Mouse (Mus musculus) testis, postnatal 14 days (tissue): ENCODE measurements around the gene Paf1.

Source experiments
- DNase-seq: peaks from one replicate; pipeline ENCODE4 v3.0.0; 2021; ENCODE audit warnings: low spot score

Gene Paf1

DNA sequence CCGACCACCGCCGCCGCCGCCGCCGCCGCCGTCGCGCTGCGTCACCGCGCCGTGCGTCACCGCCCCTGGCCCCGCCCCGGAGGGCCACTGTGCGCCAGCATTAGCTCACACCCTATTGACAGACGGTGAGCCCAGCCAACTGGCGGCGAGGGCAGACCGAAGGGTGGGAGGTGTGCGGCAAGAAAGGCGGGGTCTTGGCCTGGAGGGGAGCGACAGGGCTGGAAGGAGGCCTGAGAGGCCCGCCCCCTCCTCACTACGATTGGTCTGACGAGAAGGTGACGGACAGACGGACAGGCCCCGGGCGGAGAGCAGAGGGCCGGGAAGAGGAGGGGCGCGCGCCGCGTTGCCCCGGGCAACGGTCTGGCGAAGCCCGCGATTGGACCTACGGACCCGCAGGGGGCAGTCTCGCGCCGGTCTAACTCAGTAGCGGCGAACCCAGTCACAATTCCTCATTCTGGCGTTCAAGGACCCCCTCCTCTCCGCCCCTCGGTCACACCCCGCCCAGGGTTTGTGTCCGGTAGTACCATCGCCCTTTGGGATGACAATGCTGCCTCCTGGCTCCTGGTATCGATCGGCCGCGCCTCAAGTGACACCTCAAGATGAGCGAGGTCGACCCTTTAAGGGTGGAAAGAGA is 43.6 kb downstream of the Paf1 start:
- DNase-seq: peak; percentile 100

DNA sequence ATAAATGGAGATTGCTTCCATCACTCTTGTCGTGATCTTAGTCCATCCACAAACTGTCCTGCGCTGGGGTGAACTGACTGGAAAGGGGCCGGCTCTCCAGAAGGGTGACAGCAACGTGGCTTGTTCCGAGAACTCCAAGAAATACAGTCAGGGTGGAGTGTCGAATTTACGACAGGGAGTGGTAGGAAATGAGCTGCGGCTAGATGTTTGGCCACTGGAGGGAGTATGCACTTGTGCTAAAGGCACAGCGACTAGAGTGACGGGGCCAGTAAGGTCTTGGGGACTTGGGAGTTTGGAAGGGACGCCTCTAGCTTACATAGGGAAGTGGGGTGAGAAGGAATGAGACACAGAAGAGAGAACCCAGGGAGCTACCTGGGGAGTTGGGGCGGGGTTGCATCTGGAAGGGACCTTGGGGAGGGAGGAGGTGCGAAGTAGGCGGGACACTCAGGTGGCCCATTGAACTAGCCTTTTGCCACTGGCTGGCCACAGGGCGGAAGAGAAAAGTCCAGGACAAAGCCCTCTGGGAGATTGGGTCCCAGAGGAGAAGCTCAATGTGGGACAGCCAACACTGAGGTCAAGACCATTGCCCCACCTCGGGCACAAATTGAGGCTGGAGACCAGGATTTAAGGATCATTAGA is 44.3 kb downstream of the Paf1 start, which contains the start of gene Gmfg:
Gmfg (plus strand) TSS at position 516 of the 639 bp plus-strand sequence.
- peak; percentile 77 for DNase-seq

DNA sequence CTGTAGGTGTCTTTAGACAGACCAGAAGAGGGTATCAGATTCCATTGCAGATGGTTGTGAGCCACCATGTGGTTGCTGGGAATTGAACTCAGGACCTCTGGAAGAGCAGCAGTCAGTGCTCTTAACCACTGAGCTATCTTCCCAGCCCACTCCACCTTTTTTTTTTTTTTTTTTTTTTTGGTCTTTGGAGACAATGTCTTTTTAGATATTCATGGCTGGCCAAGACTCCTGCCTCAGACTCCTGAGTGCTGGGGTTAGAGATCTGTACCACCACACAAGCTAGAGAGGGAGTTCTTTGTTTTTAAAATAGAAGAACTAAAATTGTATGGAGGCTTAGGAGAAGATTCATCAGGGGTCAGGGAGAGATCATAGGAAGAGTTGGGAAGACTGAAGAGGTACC is 45.2 kb downstream of the Paf1 start:
- DNase-seq: no peak

DNA sequence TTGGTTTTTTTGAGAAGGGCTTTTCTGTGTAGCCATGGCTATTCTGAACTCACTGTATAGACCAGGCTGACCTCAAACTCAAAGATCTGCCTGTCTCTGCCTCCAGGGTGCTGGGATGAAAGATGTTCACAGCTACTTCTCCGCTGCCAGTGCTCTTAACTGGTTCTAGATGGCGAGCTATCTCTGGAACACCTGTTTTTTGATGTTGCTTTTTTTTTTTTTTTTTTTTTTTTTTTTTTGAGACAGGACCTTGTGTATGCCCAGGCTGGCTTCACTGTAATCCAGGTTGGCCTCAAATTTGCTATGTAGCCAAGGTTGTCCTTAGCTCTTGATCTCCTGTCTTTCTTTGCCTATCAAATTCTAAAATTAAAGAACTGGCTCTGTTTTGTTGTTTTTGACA is 46.0 kb downstream of the Paf1 start:
- DNase-seq: no peak

DNA sequence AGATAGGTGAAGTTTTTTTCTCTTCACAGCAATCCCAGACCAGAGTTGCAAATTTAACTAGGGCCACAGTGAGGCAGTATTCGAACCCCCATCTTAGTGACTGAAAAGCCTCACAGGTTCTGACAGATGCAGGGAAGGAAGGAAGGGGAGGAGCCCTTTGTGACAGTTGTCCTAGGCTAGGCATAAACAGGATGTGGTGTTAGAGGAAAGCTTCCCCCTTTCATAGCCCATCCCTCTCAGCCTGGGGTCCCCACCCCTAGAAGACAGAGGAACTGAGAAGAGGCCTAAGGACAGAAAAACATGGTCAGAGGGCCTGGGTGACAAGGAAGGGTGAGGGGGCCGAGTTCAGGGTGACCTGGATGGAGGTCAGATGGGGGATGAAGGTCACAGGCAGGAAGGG is 48.0 kb downstream of the Paf1 start:
- no peak for DNase-seq

DNA sequence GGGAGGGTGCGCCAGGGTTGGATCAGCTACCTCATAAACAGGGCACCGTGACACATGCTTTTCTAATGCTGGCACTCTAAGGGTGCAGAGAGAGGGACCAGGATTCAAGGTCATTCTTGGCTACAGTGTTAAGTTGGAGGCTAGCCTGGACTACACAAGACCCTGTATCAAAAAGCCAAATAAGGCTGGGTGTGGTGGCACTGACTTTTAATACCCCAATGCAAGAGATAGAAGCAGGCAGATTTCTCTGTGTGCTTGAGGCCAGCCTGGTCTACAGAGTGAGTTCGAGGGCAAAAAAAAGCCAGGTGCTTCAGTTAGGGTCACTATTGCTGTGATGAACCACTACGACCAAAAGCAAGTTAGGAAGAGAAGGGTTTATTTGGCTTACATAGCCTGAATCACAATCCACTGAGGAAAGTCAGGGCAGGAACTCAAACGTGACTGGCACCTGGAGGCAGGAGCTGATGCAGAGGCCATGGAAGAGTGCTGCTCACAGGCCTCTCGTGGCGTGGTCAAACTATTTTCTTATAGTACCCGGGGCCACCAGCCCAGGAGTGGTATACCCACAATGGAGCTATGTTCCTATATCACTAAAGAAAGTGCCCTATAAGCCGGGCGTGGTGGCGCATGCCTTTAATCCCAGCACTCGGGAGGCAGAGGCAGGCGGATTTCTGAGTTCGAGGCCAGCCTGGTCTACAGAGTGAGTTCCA is 49.2 kb downstream of the Paf1 start:
- no peak for DNase-seq

DNA sequence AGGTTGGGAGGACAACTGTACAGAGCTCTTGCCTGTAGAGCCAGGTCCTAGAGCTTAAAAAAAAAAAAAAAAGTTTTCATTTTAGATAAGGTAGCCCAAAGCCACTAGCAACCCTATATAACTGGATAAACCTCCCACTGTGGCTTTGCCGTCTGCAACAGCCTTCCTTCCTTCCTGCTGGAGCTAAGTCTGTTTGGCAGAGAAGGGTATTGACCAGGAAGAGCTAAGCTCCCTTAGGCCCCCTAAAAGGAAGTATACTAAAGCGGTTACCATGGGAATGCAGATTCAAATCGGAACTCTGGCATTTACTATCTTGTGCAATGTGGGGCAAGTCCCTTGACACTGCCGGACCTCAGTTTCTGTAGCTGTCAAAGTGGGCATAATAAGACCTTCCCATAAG is 49.9 kb downstream of the Paf1 start:
- no peak for DNase-seq

DNA sequence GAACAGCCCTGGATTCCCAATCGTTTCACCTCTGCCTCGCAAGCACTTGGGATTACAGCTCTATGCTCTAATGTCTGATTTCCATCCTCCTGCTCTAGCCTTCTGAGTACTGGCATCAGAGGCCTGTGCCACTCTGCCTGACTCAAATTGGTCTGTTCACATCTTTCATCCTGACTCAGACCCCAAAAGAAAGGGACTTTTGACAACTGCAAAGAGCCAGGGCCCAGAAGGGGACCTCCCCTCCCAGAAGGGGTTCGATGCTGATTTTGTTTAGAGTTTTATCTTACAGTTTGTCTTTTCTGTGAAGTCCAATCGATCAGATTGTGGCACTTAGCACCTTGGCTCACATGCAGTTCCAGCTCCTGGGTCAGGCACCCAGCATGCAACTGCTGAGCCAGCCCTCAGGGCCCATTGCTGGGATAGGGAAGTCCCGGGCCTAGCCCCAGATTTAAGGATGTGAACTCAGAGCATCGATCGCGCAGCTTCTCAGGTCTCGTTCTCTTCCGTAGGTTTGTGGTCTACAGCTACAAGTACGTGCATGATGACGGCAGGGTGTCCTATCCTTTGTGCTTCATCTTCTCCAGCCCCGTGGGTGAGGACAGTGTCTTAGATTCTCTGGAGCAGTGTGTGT is 51.7 kb downstream of the Paf1 start:
- DNase-seq: no peak

DNA sequence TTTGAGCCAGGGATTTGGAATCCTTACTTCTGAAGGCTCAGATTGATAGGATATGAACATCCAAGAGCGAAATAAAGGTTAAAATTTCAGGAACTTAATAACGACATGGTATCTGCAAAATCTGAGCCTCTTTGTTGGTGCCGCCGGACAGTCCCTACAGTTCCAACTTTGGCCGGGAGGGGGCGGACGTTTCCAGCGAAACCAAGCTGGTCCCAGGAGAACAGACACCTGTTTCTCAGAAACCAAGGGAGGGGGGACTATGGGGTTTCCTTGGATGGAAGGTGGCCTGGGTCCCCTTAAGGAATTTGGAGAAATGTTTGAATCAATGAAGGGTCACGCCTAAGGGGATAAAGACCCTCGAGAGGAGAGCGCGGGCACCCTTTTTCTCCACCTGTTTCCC is 53.7 kb downstream of the Paf1 start:
- DNase-seq: peak; percentile 65

DNA sequence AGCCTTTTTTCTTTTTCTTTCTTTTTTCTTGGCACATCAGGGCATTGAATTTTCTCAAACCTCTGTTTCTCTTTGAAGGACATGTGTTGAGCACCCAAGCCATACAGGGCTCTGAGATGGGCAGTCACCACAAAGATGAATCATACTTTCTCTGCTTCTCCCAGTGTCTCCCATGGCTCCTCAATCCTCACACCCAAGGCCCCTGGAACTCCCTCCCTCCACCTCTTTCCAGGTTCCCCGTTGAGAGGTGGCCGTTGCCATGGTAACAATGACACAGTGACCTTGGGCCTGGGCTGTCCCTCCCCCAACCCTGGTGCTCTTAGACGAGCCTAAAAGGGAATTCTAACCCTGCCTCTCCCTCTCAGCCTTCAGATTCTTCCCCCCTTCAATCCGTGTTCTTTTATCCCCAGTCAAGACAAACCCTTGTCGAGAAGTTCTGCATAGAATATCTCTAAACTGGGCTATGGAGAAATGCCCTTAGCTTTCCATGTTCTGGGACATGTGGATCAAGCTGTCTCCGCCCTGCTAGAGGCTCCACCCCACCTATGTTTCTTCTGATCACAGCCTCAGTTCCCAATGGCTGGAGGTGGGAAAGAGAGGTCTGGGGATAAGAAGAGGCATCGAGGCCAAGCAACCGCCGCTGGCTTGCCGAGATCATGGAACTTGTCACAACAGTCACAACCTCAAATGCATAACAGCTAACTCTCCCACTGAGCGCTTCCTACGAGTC is 54.5 kb downstream of the Paf1 start:
- DNase-seq: no peak

DNA sequence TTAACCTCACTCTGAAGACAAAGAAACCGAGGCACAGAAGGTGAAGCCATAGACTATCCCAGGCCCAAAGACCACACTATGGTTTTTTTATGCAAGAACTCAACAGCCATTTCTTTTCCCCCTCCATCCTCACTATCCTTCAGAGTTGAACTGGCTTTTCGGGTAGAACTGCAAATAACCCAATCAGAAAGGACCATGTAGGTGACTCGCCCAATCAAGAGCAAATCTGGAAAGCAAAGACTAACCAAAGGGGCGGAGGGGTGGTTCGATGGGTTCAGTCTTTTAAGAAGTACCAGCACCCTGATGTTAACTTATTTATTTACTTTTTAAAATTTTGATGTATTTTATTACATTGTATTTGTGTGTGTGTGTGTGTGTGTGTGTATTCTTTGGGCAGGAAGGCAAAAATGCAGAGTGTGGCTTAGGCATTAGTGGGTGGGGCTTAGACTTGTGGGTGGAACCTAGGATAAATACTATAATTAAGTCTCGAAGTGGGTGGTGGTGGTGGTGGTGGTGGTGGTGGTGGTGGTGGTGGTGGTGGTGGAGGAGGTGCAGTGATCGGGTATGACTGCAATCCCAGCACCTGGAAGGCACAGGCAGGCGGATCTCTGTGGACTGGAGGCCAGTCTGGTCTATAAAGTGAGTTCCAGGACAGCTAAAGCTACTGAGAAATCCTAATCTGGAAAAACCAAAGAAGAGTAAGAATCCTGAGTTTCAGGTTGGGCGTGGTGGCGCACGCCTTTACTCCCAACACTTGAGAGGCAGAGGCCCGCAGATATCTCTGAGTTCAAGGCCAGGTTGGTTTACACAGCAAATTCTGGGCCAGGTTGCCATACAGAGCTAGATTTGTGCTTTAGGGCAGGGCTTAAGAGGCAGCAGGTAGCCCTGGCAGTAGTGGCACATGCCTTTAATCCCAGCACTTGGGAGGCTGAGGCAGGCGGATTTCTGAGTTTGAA is 55.4 kb downstream of the Paf1 start:
- no peak for DNase-seq
